Mouse (Mus musculus) liver, adult 2 months (tissue): ENCODE results near the gene Borcs5.

Experiments
- CTCF ChIP-seq: fragments of 200-500 bp; IDR thresholded peaks from 2 replicates; pipeline ENCODE4 v1.5.1; 2011; ENCODE audit warnings: low read depth, low read length, control low read depth
- POLR2A ChIP-seq: fragments of 200-500 bp; IDR thresholded peaks from 2 replicates; pipeline ENCODE4 v1.6.1; 2011; ENCODE audit warnings: low read length, control low read depth; ENCODE audit not compliant: insufficient read depth; ENCODE audit errors: extremely low read depth

GRCm38 (mm10) chr6:134630447-134630846 is 8.9 kb upstream of the Borcs5 start:
- TF ChIP-seq POLR2A (no peak), CTCF (no peak)
